Mouse (Mus musculus) stomach, postnatal 0 days (tissue): ENCODE measurements at regions not wholly inside any gene's neighbourhood (a gene's known extent, or its start where the extent isn't known, plus 50 kb on each side); places are given as distances from the start of the nearest gene placed in this dataset.

ENCODE experiments used
- ATAC-seq: fragments of 200-750 bp; cut with Nextera tagmentation; 2 replicates; pipeline ENCODE4 v1.8.0; 2017; ENCODE audit not compliant: low FRiP score, low TSS enrichment
- DNase-seq: peaks from one replicate; pipeline ENCODE4 v3.0.0-alpha.2; 2016; ENCODE audit warnings: low spot score
- H3K27ac ChIP-seq: fragments of 300-500 bp; sonication (generic); replicated peaks from 2 replicates; pipeline ENCODE4 v1.5.1; 2014; ENCODE audit warnings: mild to moderate bottlenecking, control low read depth
- H3K27me3 ChIP-seq: fragments of 300-500 bp; sonication (generic); 2 replicates; pipeline ENCODE4 v1.6.1; 2014; ENCODE audit warnings: low read length; ENCODE audit not compliant: control insufficient read depth, insufficient read depth
- H3K36me3 ChIP-seq: fragments of 300-500 bp; sonication (generic); 2 replicates; pipeline ENCODE4 v1.6.1; 2014; ENCODE audit warnings: low read length, mixed read lengths; ENCODE audit not compliant: control insufficient read depth, insufficient read depth
- H3K4me1 ChIP-seq: fragments of 300-500 bp; sonication (generic); replicated peaks from 2 replicates; pipeline ENCODE4 v1.6.1; 2014; ENCODE audit warnings: antibody characterized with exemption; ENCODE audit not compliant: control insufficient read depth, insufficient read depth
- H3K4me2 ChIP-seq: fragments of 300-500 bp; sonication (generic); replicated peaks from 2 replicates; pipeline ENCODE4 v1.6.1; 2014; ENCODE audit warnings: low read depth, mild to moderate bottlenecking, control low read depth, moderate library complexity
- H3K4me3 ChIP-seq: fragments of 300-500 bp; sonication (generic); 2 replicates; pipeline ENCODE4 v1.5.1; 2014; ENCODE audit warnings: low read depth, low read length, control low read depth
- H3K9ac ChIP-seq: fragments of 300-500 bp; sonication (generic); 2 replicates; pipeline ENCODE4 v1.6.1; 2014; ENCODE audit warnings: mild to moderate bottlenecking, low read length, control low read depth, mixed read lengths
- H3K9me3 ChIP-seq: fragments of 300-500 bp; sonication (generic); 2 replicates; pipeline ENCODE4 v1.6.1; 2016; ENCODE audit warnings: low read length; ENCODE audit not compliant: control insufficient read depth
- CTCF ChIP-seq: IDR thresholded peaks from 2 replicates; pipeline ENCODE4 v1.5.1; 2016; ENCODE audit warnings: antibody characterized with exemption, low read depth, mild to moderate bottlenecking, moderate library complexity
- EP300 ChIP-seq: optimal IDR thresholded peaks from 2 replicates; pipeline ENCODE3; 2016; ENCODE audit warnings: antibody characterized with exemption
- WGBS: fragments of 180-500 bp; shearing (Covaris S2); extraction: QIAGEN DNeasy Blood & Tissue Kit; methylation state at CpG from one replicate; pipeline ENCODE4 v1.1.7; 2014; 5-methylcytosine and 5-hydroxymethylcytosine counted together

DNA sequence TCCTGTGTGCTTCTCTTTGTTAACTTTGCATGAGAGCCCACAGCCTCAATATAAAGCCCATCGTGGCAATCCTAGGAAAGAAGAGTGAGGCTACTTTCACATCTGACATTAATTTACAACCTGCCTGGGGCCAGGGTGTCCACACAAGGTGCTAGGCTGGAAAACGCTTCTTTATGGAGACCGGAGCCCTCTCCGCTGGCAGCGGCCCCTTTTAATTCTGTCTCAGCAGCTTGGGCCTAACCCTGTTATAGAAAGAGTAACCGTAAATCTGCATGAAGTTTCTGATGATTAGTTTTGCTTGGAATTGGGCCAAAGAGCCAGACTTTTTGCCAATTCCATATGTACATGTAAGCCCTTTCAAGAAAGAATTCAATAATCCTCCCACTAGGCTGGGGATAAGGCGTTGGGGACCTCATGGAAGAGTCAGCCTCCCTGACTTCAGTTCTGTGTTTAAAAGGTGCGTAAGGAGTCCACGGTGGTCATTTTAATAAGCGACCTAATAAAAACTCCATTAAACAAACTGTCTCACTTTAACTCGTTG is 304.2 kb upstream of the Dynlrb2 start:
- 60% methylated on average over 11 of the region's 11 CpGs for WGBS
- TF ChIP-seq CTCF, result no peak
- TF ChIP-seq EP300, result no peak
- H3K9ac ChIP-seq, result no peak overlapping the region
- H3K27me3 ChIP-seq, result no peaks in the 10 kb centered on the region
- H3K27ac ChIP-seq, result no peak overlapping the region
- no peaks in the 10 kb centered on the region for H3K9me3 ChIP-seq
- no peaks in the 10 kb centered on the region for H3K4me1 ChIP-seq
- H3K36me3 ChIP-seq, result no peaks in the 10 kb centered on the region
- no peak overlapping the region for H3K4me2 ChIP-seq
- ATAC-seq (no peak), DNase-seq (no peak)
- H3K4me3 ChIP-seq, result no peak overlapping the region

DNA sequence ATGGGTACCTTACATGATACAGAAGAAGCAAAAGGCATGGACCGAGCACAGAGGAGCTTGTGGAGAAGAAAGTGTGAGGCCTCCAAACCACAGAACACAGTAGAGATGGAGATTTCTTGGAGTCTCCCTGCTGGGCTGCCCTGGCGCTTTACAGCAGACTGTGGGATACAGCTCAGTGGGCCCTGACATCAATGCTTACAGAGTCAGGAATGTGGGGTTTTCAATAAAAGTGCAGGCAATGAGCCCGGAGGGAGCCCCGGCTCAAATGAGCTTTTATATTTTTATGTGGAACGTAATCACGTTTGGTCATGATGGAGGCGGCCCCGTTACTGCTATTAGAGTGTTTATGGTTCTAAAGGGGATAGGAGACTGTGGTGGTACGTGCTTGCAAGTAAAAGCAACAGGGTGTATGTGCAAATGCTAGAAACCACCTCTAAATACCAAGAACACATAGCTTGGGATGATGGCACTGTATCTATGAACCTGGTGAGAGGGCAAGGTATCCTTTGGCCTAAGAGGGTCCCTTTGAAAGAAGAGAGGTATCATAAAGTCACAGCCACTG is 308.1 kb upstream of the Dynlrb2 start:
- DNase-seq (no peak), ATAC-seq (no peak)
- H3K9ac ChIP-seq, result no peak overlapping the region
- no peaks in the 10 kb centered on the region for H3K27me3 ChIP-seq
- TF ChIP-seq CTCF (no peak), EP300 (no peak)
- no peak overlapping the region for H3K4me2 ChIP-seq
- H3K4me3 ChIP-seq, result no peak overlapping the region
- H3K4me1 ChIP-seq, result no peaks in the 10 kb centered on the region
- WGBS, result 87% methylated on average over 9 of the region's 9 CpGs
- H3K9me3 ChIP-seq, result no peaks in the 10 kb centered on the region
- no peaks in the 10 kb centered on the region for H3K36me3 ChIP-seq
- H3K27ac ChIP-seq, result no peak overlapping the region

DNA sequence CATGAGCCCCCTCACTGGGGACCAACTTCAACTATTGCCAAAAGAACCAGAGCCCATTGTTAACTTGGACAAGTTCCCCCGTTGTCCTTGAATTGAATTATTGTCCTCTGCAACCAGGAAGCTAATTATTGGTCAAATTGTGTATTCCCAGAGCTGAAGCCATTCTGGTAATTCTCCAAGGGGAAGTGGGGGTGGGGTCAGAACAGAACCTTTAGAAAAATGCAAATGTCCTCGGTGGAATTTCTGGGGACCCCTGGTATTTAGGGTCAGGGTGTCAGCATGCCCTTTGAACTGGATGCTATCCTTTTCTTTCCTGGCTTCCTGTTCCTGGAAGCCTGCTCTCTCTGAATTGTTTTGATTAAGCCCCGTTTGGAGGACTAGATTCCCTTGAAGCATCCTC is 312.7 kb upstream of the Dynlrb2 start:
- Histone ChIP-seq H3K4me1 (no peaks in the 10 kb centered on the region), H3K27ac (no peak overlapping the region), H3K9ac (no peak overlapping the region), H3K4me3 (no peak overlapping the region), H3K4me2 (no peak overlapping the region), H3K27me3 (no peaks in the 10 kb centered on the region), H3K9me3 (no peaks in the 10 kb centered on the region), H3K36me3 (no peaks in the 10 kb centered on the region)
- WGBS, result 41% methylated on average over 3 of the region's 3 CpGs
- no peak for ATAC-seq
- no peak for DNase-seq
- TF ChIP-seq EP300 (no peak), CTCF (no peak)

DNA sequence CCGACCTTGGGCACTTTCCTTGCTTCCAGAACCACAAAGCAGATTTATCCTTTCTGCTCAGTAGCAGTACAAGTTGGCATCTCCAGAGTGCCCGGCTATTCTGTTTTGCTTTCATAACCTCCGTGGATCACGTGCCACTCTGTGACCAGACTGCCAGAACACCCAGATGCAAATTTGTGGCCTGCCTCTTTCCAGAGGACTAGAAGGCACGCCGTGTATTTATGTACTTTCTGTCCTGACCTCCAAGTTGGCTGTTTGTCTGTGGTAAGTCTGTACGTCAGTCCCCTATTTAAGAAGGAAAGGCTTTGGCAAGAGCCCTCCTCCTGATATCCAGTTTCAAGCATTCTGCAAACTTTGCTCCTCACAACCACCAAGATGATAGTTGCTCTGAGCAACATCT is 319.6 kb upstream of the Dynlrb2 start:
- Histone ChIP-seq H3K27me3 (no peaks in the 10 kb centered on the region), H3K27ac (no peak overlapping the region), H3K9ac (no peak overlapping the region), H3K4me1 (no peaks in the 10 kb centered on the region), H3K4me2 (no peak overlapping the region), H3K4me3 (no peak overlapping the region), H3K36me3 (no peaks in the 10 kb centered on the region), H3K9me3 (no peaks in the 10 kb centered on the region)
- ATAC-seq (no peak), DNase-seq (no peak)
- 81% methylated on average over 7 of the region's 7 CpGs for WGBS
- TF ChIP-seq CTCF, result no peak
- no peak for TF ChIP-seq EP300

DNA sequence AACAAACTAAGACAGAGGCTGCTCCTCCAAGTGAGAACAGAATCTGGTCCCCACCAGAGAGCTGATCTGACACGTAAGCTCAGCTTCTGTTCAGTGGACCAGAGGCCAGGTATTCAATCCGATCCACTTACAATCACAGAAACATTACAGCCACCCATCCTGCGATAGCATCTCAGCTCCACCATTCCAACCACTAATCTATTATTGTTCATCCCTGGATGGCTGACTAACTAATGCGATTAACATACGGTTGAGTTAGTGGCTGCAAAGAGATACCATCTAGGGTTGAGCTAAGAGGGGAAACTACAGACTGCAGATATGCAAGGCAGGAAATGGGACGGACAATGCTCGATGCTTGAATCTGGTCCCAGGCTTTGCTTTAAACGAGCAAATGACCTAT is 320.5 kb upstream of the Dynlrb2 start:
- ATAC-seq (no peak), DNase-seq (no peak)
- no peaks in the 10 kb centered on the region for H3K4me1 ChIP-seq
- no peaks in the 10 kb centered on the region for H3K27me3 ChIP-seq
- no peak overlapping the region for H3K4me3 ChIP-seq
- no peaks in the 10 kb centered on the region for H3K36me3 ChIP-seq
- 79% methylated on average over 8 of the region's 8 CpGs for WGBS
- no peak overlapping the region for H3K27ac ChIP-seq
- H3K9ac ChIP-seq, result no peak overlapping the region
- TF ChIP-seq EP300 (no peak), CTCF (no peak)
- H3K9me3 ChIP-seq, result no peaks in the 10 kb centered on the region
- no peak overlapping the region for H3K4me2 ChIP-seq

DNA sequence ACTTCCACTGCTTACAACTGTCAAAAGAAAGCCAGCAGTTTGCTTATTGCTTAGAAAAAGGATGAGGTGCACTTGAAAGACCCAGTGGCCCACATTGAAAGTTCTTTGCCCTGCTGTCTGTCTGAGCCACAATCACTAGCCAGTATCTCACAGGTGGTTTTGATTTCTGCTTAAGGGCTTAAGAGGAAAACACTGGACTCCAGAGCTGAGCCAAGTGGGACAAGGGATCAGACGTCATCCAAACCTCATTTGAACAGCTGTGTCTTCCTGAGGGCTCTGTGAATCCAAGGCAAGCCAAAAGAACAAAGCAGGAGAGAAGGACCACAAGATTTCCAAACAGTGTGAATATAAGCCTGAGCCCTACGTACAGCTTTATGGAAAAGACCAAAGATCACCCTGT is 326.8 kb upstream of the Dynlrb2 start:
- DNase-seq, result no peak
- ATAC-seq, result no peak
- no peaks in the 10 kb centered on the region for H3K36me3 ChIP-seq
- no peaks in the 10 kb centered on the region for H3K27me3 ChIP-seq
- no peaks in the 10 kb centered on the region for H3K9me3 ChIP-seq
- H3K4me3 ChIP-seq, result no peak overlapping the region
- H3K27ac ChIP-seq, result no peak overlapping the region
- H3K9ac ChIP-seq, result no peak overlapping the region
- 60% methylated on average over 2 of the region's 2 CpGs for WGBS
- TF ChIP-seq CTCF (no peak), EP300 (no peak)
- H3K4me1 ChIP-seq, result no peaks in the 10 kb centered on the region
- H3K4me2 ChIP-seq, result no peak overlapping the region
